Mouse (Mus musculus): ENCODE measurements at regions not wholly inside any gene's neighbourhood (a gene's known extent, or its start where the extent isn't known, plus 50 kb on each side); places are given as distances from the start of the nearest gene placed in this dataset.

GRCm38 (mm10) chr12:65414393-65414792 is 189.1 kb downstream of the Wdr20rt start:
- CTCF ChIA-PET: no interaction called here
- POLR2A ChIA-PET: no interaction called here

GRCm38 (mm10) chr12:65416909-65417308 is 191.6 kb downstream of the Wdr20rt start:
- POLR2A ChIA-PET: no interaction called here
- CTCF ChIA-PET: no interaction called here

GRCm38 (mm10) chr12:65420127-65420526 is 194.8 kb downstream of the Wdr20rt start:
- POLR2A ChIA-PET: no interaction called here
- CTCF ChIA-PET: no interaction called here

- POLR2A ChIA-PET: interaction anchor here in 1 of 4 experiments (0.7 kb wide), 1 partner anchor 1128 kb away, joined by 3 read pairs; no protein-coding TSS in a partner anchor
- CTCF ChIA-PET: no interaction called here
Measured at GRCm38 (mm10) chr12:65424506-65424905, 199.2 kb downstream of the Wdr20rt start.

- ChIA-PET POLR2A (no interaction called here), CTCF (interaction anchor here in 2 of 4 experiments (0.6 to 0.7 kb wide), 2 partner anchors 22 to 228 kb away, joined by 3 to 6 read pairs; no protein-coding TSS in a partner anchor)
Measured at GRCm38 (mm10) chr12:65425440-65425839, 200.1 kb downstream of the Wdr20rt start.

- CTCF ChIA-PET: no interaction called here
Measured at GRCm38 (mm10) chr12:65426884-65427283, 201.6 kb downstream of the Wdr20rt start.

GRCm38 (mm10) chr12:65428214-65428981 is 203.1 kb downstream of the Wdr20rt start:
- CTCF ChIA-PET: no interaction called here
- POLR2A ChIA-PET: interaction anchor here in 3 of 4 experiments (0.6 to 0.8 kb wide), 4 partner anchors 17 to 415 kb away, joined by 3 to 4 read pairs (median 3); no protein-coding TSS in a partner anchor

More at GRCm38 (mm10) chr12:65426884-65427283, 201.6 kb downstream of the Wdr20rt start:
- POLR2A ChIA-PET: interaction anchor here in 2 of 4 experiments (0.6 to 1.1 kb wide), 3 partner anchors 167 to 319 kb away, joined by 3 to 5 read pairs (median 4); no protein-coding TSS in a partner anchor

- ChIA-PET POLR2A (no interaction called here), CTCF (no interaction called here)
Measured at GRCm38 (mm10) chr12:65450845-65451244, 225.5 kb downstream of the Wdr20rt start.

GRCm38 (mm10) chr12:65455683-65456082 is 230.4 kb downstream of the Wdr20rt start:
- ChIA-PET POLR2A (no interaction called here), CTCF (no interaction called here)

GRCm38 (mm10) chr12:65456956-65457355 is 231.6 kb downstream of the Wdr20rt start:
- ChIA-PET POLR2A (no interaction called here), CTCF (no interaction called here)

GRCm38 (mm10) chr12:65464246-65464645 is 238.9 kb downstream of the Wdr20rt start:
- CTCF ChIA-PET: no interaction called here
- POLR2A ChIA-PET: no interaction called here

GRCm38 (mm10) chr12:65478674-65479073 is 253.4 kb downstream of the Wdr20rt start:
- ChIA-PET CTCF (interaction anchor here in 1 of 4 experiments (0.6 kb wide), 1 partner anchor 966 kb away, joined by 6 read pairs; no protein-coding TSS in a partner anchor), POLR2A (interaction anchor here in 1 of 4 experiments (1.7 kb wide), 1 partner anchor 9 kb away, joined by 4 read pairs; no protein-coding TSS in a partner anchor)

- POLR2A ChIA-PET: no interaction called here
- CTCF ChIA-PET: no interaction called here
Measured at GRCm38 (mm10) chr12:65480829-65481228, 255.5 kb downstream of the Wdr20rt start.

GRCm38 (mm10) chr12:65491092-65491491 is 265.8 kb downstream of the Wdr20rt start:
- ChIA-PET CTCF (no interaction called here), POLR2A (interaction anchor here in 1 of 4 experiments (0.6 kb wide), 1 partner anchor 318 kb away, joined by 3 read pairs; no protein-coding TSS in a partner anchor)

GRCm38 (mm10) chr12:65494388-65495030 is 269.2 kb downstream of the Wdr20rt start:
- POLR2A ChIA-PET: interaction anchor here in 1 of 4 experiments (1.2 kb wide), 1 partner anchor 16 kb away, joined by 3 read pairs; no protein-coding TSS in a partner anchor

GRCm38 (mm10) chr12:65496613-65497012 is 271.3 kb downstream of the Wdr20rt start:
- ChIA-PET CTCF (no interaction called here), POLR2A (interaction anchor here in 1 of 4 experiments (0.5 kb wide), 1 partner anchor 65 kb away, joined by 3 read pairs; no protein-coding TSS in a partner anchor)

More at GRCm38 (mm10) chr12:65494388-65495030, 269.2 kb downstream of the Wdr20rt start:
- CTCF ChIA-PET: no interaction called here

- ChIA-PET POLR2A (no interaction called here), CTCF (no interaction called here)
Measured at GRCm38 (mm10) chr12:65497602-65498001, 272.3 kb downstream of the Wdr20rt start.

GRCm38 (mm10) chr12:65501459-65501858 is 276.1 kb downstream of the Wdr20rt start:
- CTCF ChIA-PET: interaction anchor here in 1 of 4 experiments (0.6 kb wide), 1 partner anchor 30 kb away, joined by 3 read pairs; no protein-coding TSS in a partner anchor
- POLR2A ChIA-PET: no interaction called here

- POLR2A ChIA-PET: no interaction called here
- CTCF ChIA-PET: interaction anchor here in 1 of 4 experiments (0.6 kb wide), 1 partner anchor 30 kb away, joined by 3 read pairs; no protein-coding TSS in a partner anchor
Measured at GRCm38 (mm10) chr12:65502045-65502444, 276.7 kb downstream of the Wdr20rt start.

- ChIA-PET POLR2A (no interaction called here), CTCF (no interaction called here)
Measured at GRCm38 (mm10) chr12:65513070-65513469, 287.8 kb downstream of the Wdr20rt start.
